Mouse (Mus musculus) intestine, embryonic 16.5 days (tissue): ENCODE results near the gene Dnaic1. TPM values are rescaled to one million over a fixed set of nuclear protein-coding genes. Genes with fewer than 3 reads are reported as not detected.

ENCODE experiments used
- ATAC-seq: fragments of 200-750 bp; cut with Nextera tagmentation; 2 replicates; pipeline ENCODE4 v1.8.0; 2017; ENCODE audit warnings: moderate TSS enrichment, moderate library complexity
- H3K27ac ChIP-seq: fragments of 300-500 bp; sonication (generic); 2 replicates; pipeline ENCODE4 v1.5.1; 2014; ENCODE audit warnings: mild to moderate bottlenecking, low read length
- H3K27me3 ChIP-seq: fragments of 300-500 bp; sonication (generic); replicated peaks from 2 replicates; pipeline ENCODE4 v1.6.1; 2014; ENCODE audit warnings: low read length, control low read depth, mixed read lengths; ENCODE audit not compliant: control insufficient read depth, insufficient read depth
- H3K36me3 ChIP-seq: fragments of 300-500 bp; sonication (generic); 2 replicates; pipeline ENCODE4 v1.6.1; 2014; ENCODE audit warnings: low read length, control low read depth; ENCODE audit not compliant: control insufficient read depth, insufficient read depth
- H3K4me1 ChIP-seq: fragments of 300-500 bp; sonication (generic); 2 replicates; pipeline ENCODE4 v1.6.1; 2014; ENCODE audit warnings: low read length, control low read depth, mixed read lengths; ENCODE audit not compliant: control insufficient read depth, insufficient read depth
- H3K4me2 ChIP-seq: fragments of 300-500 bp; sonication (generic); 2 replicates; pipeline ENCODE4 v1.6.1; 2014; ENCODE audit warnings: low read depth, low read length, control low read depth
- H3K4me3 ChIP-seq: fragments of 300-500 bp; sonication (generic); 2 replicates; pipeline ENCODE4 v1.5.1; 2014; ENCODE audit warnings: mild to moderate bottlenecking, low read length
- H3K9ac ChIP-seq: fragments of 300-500 bp; sonication (generic); 2 replicates; pipeline ENCODE4 v1.6.1; 2014; ENCODE audit warnings: low read depth, low read length
- H3K9me3 ChIP-seq: fragments of 300-500 bp; sonication (generic); 2 replicates; pipeline ENCODE4 v1.6.1; 2016; ENCODE audit warnings: low read length, control low read depth; ENCODE audit not compliant: control insufficient read depth
- WGBS: fragments of 180-500 bp; shearing (Covaris S2); extraction: QIAGEN DNeasy Blood & Tissue Kit; methylation state at CpG from one replicate; pipeline ENCODE4 v1.1.7; 2014; 5-methylcytosine and 5-hydroxymethylcytosine counted together
- polyA plus RNA-seq: library from polyadenylated mRNA; unstranded; fragments of >200 nt; fragmentation: Nextera tagmentation; extraction: Ambion mirVana; gene quantifications from 2 replicates; pipeline ENCODE4 v1.2.1, GENCODE M21; 2015

Gene Dnaic1
- polyA plus RNA-seq, 1 experiment from 2014 or later, result 4.2 TPM

GRCm38 (mm10) chr4:41557092-41557491, 12.5 kb upstream of the Dnaic1 start:
- Histone ChIP-seq H3K27me3 (no peaks in the 10 kb centered on the region), H3K9me3 (no peaks in the 10 kb centered on the region), H3K4me1 (peaks cover 9% of the 10 kb centered on the region), H3K9ac (no peak overlapping the region), H3K27ac (no peak overlapping the region), H3K4me3 (no peak overlapping the region), H3K4me2 (no peak overlapping the region), H3K36me3 (no peaks in the 10 kb centered on the region)
- 61% methylated on average over 3 of the region's 3 CpGs for WGBS
- no peak for ATAC-seq

- Histone ChIP-seq H3K27ac (no peak overlapping the region), H3K4me3 (no peak overlapping the region), H3K9ac (no peak overlapping the region), H3K4me1 (peaks cover 5% of the 10 kb centered on the region; the same call in 1 of the 2 replicates), H3K36me3 (no peaks in the 10 kb centered on the region), H3K4me2 (no peak overlapping the region), H3K27me3 (no peaks in the 10 kb centered on the region; the same call in 1 of the 2 replicates), H3K9me3 (no peaks in the 10 kb centered on the region)
- no peak for ATAC-seq
- WGBS, result 80% methylated on average over 5 of the region's 5 CpGs
Observed at GRCm38 (mm10) chr4:41563297-41563696, 6.3 kb upstream of the Dnaic1 start.

GRCm38 (mm10) chr4:41566123-41566522, 3.5 kb upstream of the Dnaic1 start:
- no peak overlapping the region for H3K27ac ChIP-seq
- peaks cover 9% of the 10 kb centered on the region; the same call in 1 of the 2 replicates for H3K4me1 ChIP-seq
- H3K9me3 ChIP-seq, result no peaks in the 10 kb centered on the region
- H3K9ac ChIP-seq, result no peak overlapping the region
- H3K4me3 ChIP-seq, result no peak overlapping the region
- ATAC-seq, result no peak
- H3K4me2 ChIP-seq, result no peak overlapping the region
- no peaks in the 10 kb centered on the region; the same call in 1 of the 2 replicates for H3K27me3 ChIP-seq
- 16% methylated on average over 3 of the region's 3 CpGs for WGBS
- no peaks in the 10 kb centered on the region for H3K36me3 ChIP-seq

GRCm38 (mm10) chr4:41568239-41568638, 1.3 kb upstream of the Dnaic1 start:
- WGBS, result 14% methylated on average over 19 of the region's 19 CpGs
- Histone ChIP-seq H3K27ac (peak overlapping the region; percentile 28; the same call in 1 of the 2 replicates), H3K4me3 (peak overlapping the region; percentile 79)

GRCm38 (mm10) chr4:41568682-41569410, 729 bp upstream of the Dnaic1 start:
- ATAC-seq, result peak; percentile 9
- Histone ChIP-seq H3K36me3 (no peaks in the 10 kb centered on the region), H3K9me3 (no peaks in the 10 kb centered on the region), H3K27me3 (no peaks in the 10 kb centered on the region; the same call in 1 of the 2 replicates), H3K9ac (peak overlapping the region; percentile 75), H3K4me2 (peak overlapping the region; percentile 96), H3K27ac (peak overlapping the region; percentile 57), H3K4me3 (peak overlapping the region; percentile 79), H3K4me1 (peaks cover 9% of the 10 kb centered on the region; the same call in 1 of the 2 replicates)
- WGBS, result under 1% methylated on average over 58 of the region's 58 CpGs

More at GRCm38 (mm10) chr4:41568239-41568638, 1.3 kb upstream of the Dnaic1 start:
- no peak for ATAC-seq
- Histone ChIP-seq H3K27me3 (no peaks in the 10 kb centered on the region; the same call in 1 of the 2 replicates), H3K9me3 (no peaks in the 10 kb centered on the region), H3K36me3 (no peaks in the 10 kb centered on the region), H3K4me1 (peaks cover 9% of the 10 kb centered on the region; the same call in 1 of the 2 replicates), H3K4me2 (peak overlapping the region; percentile 96), H3K9ac (peak overlapping the region; percentile 75)

GRCm38 (mm10) chr4:41571490-41571889, 1.9 kb downstream of the Dnaic1 start:
- Histone ChIP-seq H3K27me3 (no peaks in the 10 kb centered on the region; the same call in 1 of the 2 replicates), H3K4me3 (no peak overlapping the region), H3K36me3 (no peaks in the 10 kb centered on the region), H3K27ac (no peak overlapping the region), H3K4me2 (no peak overlapping the region), H3K9ac (no peak overlapping the region), H3K4me1 (peaks cover 4% of the 10 kb centered on the region; the same call in 1 of the 2 replicates), H3K9me3 (no peaks in the 10 kb centered on the region)
- 23% methylated on average over 5 of the region's 5 CpGs for WGBS
- no peak for ATAC-seq

- no peak overlapping the region for H3K4me2 ChIP-seq
- ATAC-seq, result no peak
- WGBS, result 65% methylated on average over 4 of the region's 4 CpGs
- no peak overlapping the region for H3K4me3 ChIP-seq
- H3K4me1 ChIP-seq, result peaks cover 3% of the 10 kb centered on the region; the same call in 1 of the 2 replicates
- H3K27ac ChIP-seq, result no peak overlapping the region
- no peaks in the 10 kb centered on the region; the same call in 1 of the 2 replicates for H3K27me3 ChIP-seq
- no peak overlapping the region for H3K9ac ChIP-seq
- H3K9me3 ChIP-seq, result no peaks in the 10 kb centered on the region
- H3K36me3 ChIP-seq, result no peaks in the 10 kb centered on the region
Observed at GRCm38 (mm10) chr4:41573492-41573891, 3.9 kb downstream of the Dnaic1 start.

- no peaks in the 10 kb centered on the region for H3K9me3 ChIP-seq
- WGBS, result 41% methylated on average over 6 of the region's 6 CpGs
Observed at GRCm38 (mm10) chr4:41575914-41576313, 6.3 kb downstream of the Dnaic1 start.

GRCm38 (mm10) chr4:41583353-41583752, 13.8 kb downstream of the Dnaic1 start:
- Histone ChIP-seq H3K4me2 (no peak overlapping the region), H3K36me3 (no peaks in the 10 kb centered on the region), H3K4me3 (no peak overlapping the region), H3K9me3 (no peaks in the 10 kb centered on the region), H3K27me3 (no peaks in the 10 kb centered on the region), H3K9ac (no peak overlapping the region), H3K4me1 (no peaks in the 10 kb centered on the region), H3K27ac (no peak overlapping the region)
- WGBS, result 79% methylated on average over 7 of the region's 7 CpGs
- no peak for ATAC-seq

More at GRCm38 (mm10) chr4:41575914-41576313, 6.3 kb downstream of the Dnaic1 start:
- Histone ChIP-seq H3K27me3 (no peaks in the 10 kb centered on the region; the same call in 1 of the 2 replicates), H3K36me3 (no peaks in the 10 kb centered on the region), H3K27ac (no peak overlapping the region), H3K4me3 (no peak overlapping the region), H3K9ac (no peak overlapping the region), H3K4me1 (no peaks in the 10 kb centered on the region), H3K4me2 (no peak overlapping the region)
- no peak for ATAC-seq
